Mouse (Mus musculus): ENCODE data around the gene Dgat2. TPM values are rescaled to one million over a fixed set of nuclear protein-coding genes. Genes with fewer than 3 reads are reported as not detected.
A peak's percentile ranks its signal among the peaks of the same experiment; 100 is the strongest.

Dgat2 gene
- polyA plus RNA-seq, 1 experiment from 2014 or later, result 31.2 TPM

- no peaks in the 10 kb centered on the region for H3K36me3 ChIP-seq
- H3K4me2 ChIP-seq, result no peak overlapping the region
- no peak for ATAC-seq (replicated peaks; ENCODE audit: low FRiP score)
- H3K27ac ChIP-seq, result no peak overlapping the region
- no peaks in the 10 kb centered on the region for H3K9me3 ChIP-seq (replicated peaks)
- H3K9ac ChIP-seq, result no peak overlapping the region
- peaks cover 4% of the 10 kb centered on the region; the same call in 1 of the 2 replicates for H3K27me3 ChIP-seq
- WGBS, result 70% methylated on average over 5 of the region's 5 CpGs
- no peak overlapping the region for H3K4me3 ChIP-seq (replicated peaks)
- H3K4me1 ChIP-seq, result no peaks in the 10 kb centered on the region
These were observed 7.4 kb upstream of the Dgat2 start for GRCm38 (mm10) chr7:99189885-99190284.

- Histone ChIP-seq H3K4me1 (no peaks in the 10 kb centered on the region), H3K4me2 (no peak overlapping the region), H3K27ac (no peak overlapping the region), H3K36me3 (no peaks in the 10 kb centered on the region), H3K27me3 (peaks cover 12% of the 10 kb centered on the region; the same call in 1 of the 2 replicates), H3K9me3 (replicated peaks) (no peaks in the 10 kb centered on the region), H3K4me3 (replicated peaks) (no peak overlapping the region), H3K9ac (no peak overlapping the region)
- ATAC-seq (replicated peaks; ENCODE audit: low FRiP score), result no peak
- WGBS, result 76% methylated on average over 6 of the region's 6 CpGs
These were observed 6.1 kb upstream of the Dgat2 start for GRCm38 (mm10) chr7:99188630-99189029.

- no peak overlapping the region for H3K9ac ChIP-seq
- H3K4me3 ChIP-seq (replicated peaks), result no peak overlapping the region
- WGBS, result 84% methylated on average over 5 of the region's 5 CpGs
- no peak overlapping the region for H3K4me2 ChIP-seq
- H3K27me3 ChIP-seq, result peaks cover 12% of the 10 kb centered on the region; the same call in 1 of the 2 replicates
- no peak overlapping the region for H3K27ac ChIP-seq
- no peak for ATAC-seq (replicated peaks; ENCODE audit: low FRiP score)
- H3K9me3 ChIP-seq (replicated peaks), result no peaks in the 10 kb centered on the region
- H3K36me3 ChIP-seq, result no peaks in the 10 kb centered on the region
- H3K4me1 ChIP-seq, result peaks cover 5% of the 10 kb centered on the region; the same call in 1 of the 2 replicates
These were observed 4.9 kb upstream of the Dgat2 start for GRCm38 (mm10) chr7:99187451-99187850.

GRCm38 (mm10) chr7:99185405-99185804 lies 2.9 kb upstream of the Dgat2 start:
- no peaks in the 10 kb centered on the region for H3K36me3 ChIP-seq
- no peak overlapping the region for H3K27ac ChIP-seq
- H3K9me3 ChIP-seq (replicated peaks), result no peaks in the 10 kb centered on the region
- H3K4me3 ChIP-seq (replicated peaks), result no peak overlapping the region
- 86% methylated on average over 3 of the region's 3 CpGs for WGBS
- H3K27me3 ChIP-seq, result peaks cover 19% of the 10 kb centered on the region; the same call in 1 of the 2 replicates
- H3K4me2 ChIP-seq, result no peak overlapping the region
- H3K4me1 ChIP-seq, result peaks cover 18% of the 10 kb centered on the region
- no peak overlapping the region for H3K9ac ChIP-seq
- ATAC-seq (replicated peaks; ENCODE audit: low FRiP score), result no peak

- H3K9ac ChIP-seq, result no peak overlapping the region
- no peaks in the 10 kb centered on the region for H3K36me3 ChIP-seq
- WGBS, result 71% methylated on average over 6 of the region's 6 CpGs
- H3K4me1 ChIP-seq, result peaks cover 18% of the 10 kb centered on the region
- H3K9me3 ChIP-seq (replicated peaks), result no peaks in the 10 kb centered on the region
- H3K27me3 ChIP-seq, result peaks cover 19% of the 10 kb centered on the region; the same call in 1 of the 2 replicates
- H3K27ac ChIP-seq, result no peak overlapping the region
- 0 out of 2 replicates have a peak overlapping the region, but pooled peaks have one; percentile 98 for H3K4me2 ChIP-seq
- H3K4me3 ChIP-seq (replicated peaks), result no peak overlapping the region
- ATAC-seq (replicated peaks; ENCODE audit: low FRiP score), result no peak
These were observed 1.2 kb upstream of the Dgat2 start for GRCm38 (mm10) chr7:99183751-99184150.

GRCm38 (mm10) chr7:99181619-99182431 lies 694 bp downstream of the Dgat2 start:
- H3K27ac ChIP-seq, result peak overlapping the region; percentile 85; the same call in 1 of the 2 replicates
- H3K4me1 ChIP-seq, result peaks cover 18% of the 10 kb centered on the region
- WGBS, result 22% methylated on average over 14 of the region's 14 CpGs
- no peaks in the 10 kb centered on the region for H3K36me3 ChIP-seq
- H3K9me3 ChIP-seq (replicated peaks), result no peaks in the 10 kb centered on the region
- H3K9ac ChIP-seq, result peak overlapping the region; percentile 66
- H3K27me3 ChIP-seq, result peaks cover 19% of the 10 kb centered on the region; the same call in 1 of the 2 replicates
- peak overlapping the region; percentile 98 for H3K4me2 ChIP-seq
- peak overlapping the region; percentile 66 for H3K4me3 ChIP-seq (replicated peaks)
- ATAC-seq (replicated peaks; ENCODE audit: low FRiP score), result peak; percentile 41

GRCm38 (mm10) chr7:99180162-99180561 lies 2.4 kb downstream of the Dgat2 start:
- Histone ChIP-seq H3K4me2 (no peak overlapping the region), H3K4me1 (peaks cover 20% of the 10 kb centered on the region), H3K27me3 (peaks cover 15% of the 10 kb centered on the region; the same call in 1 of the 2 replicates), H3K9me3 (replicated peaks) (no peaks in the 10 kb centered on the region), H3K36me3 (no peaks in the 10 kb centered on the region), H3K4me3 (replicated peaks) (no peak overlapping the region), H3K9ac (no peak overlapping the region), H3K27ac (no peak overlapping the region)
- ATAC-seq (replicated peaks; ENCODE audit: low FRiP score), result no peak
- 68% methylated on average over 1 of the region's 1 CpGs for WGBS

- H3K9me3 ChIP-seq (replicated peaks), result no peaks in the 10 kb centered on the region
- no peak overlapping the region for H3K4me3 ChIP-seq (replicated peaks)
- no peak overlapping the region for H3K4me2 ChIP-seq
- no peak for ATAC-seq (replicated peaks; ENCODE audit: low FRiP score)
- H3K9ac ChIP-seq, result no peak overlapping the region
- peaks cover 26% of the 10 kb centered on the region for H3K4me1 ChIP-seq
- 89% methylated on average over 9 of the region's 9 CpGs for WGBS
- peaks cover 13% of the 10 kb centered on the region; the same call in 1 of the 2 replicates for H3K27me3 ChIP-seq
- no peaks in the 10 kb centered on the region for H3K36me3 ChIP-seq
- no peak overlapping the region for H3K27ac ChIP-seq
These were observed 3.2 kb downstream of the Dgat2 start for GRCm38 (mm10) chr7:99179271-99179670.

GRCm38 (mm10) chr7:99177386-99177785 lies 5.1 kb downstream of the Dgat2 start:
- ATAC-seq (replicated peaks; ENCODE audit: low FRiP score), result no peak
- no peak overlapping the region for H3K9ac ChIP-seq
- no peak overlapping the region for H3K4me2 ChIP-seq
- no peak overlapping the region for H3K27ac ChIP-seq
- no peaks in the 10 kb centered on the region for H3K36me3 ChIP-seq
- 78% methylated on average over 5 of the region's 5 CpGs for WGBS
- H3K4me1 ChIP-seq, result peaks cover 20% of the 10 kb centered on the region
- H3K9me3 ChIP-seq (replicated peaks), result no peaks in the 10 kb centered on the region
- peaks cover 7% of the 10 kb centered on the region; the same call in 1 of the 2 replicates for H3K27me3 ChIP-seq
- no peak overlapping the region for H3K4me3 ChIP-seq (replicated peaks)

GRCm38 (mm10) chr7:99175666-99176065 lies 6.9 kb downstream of the Dgat2 start:
- no peak overlapping the region for H3K27ac ChIP-seq
- WGBS, result 82% methylated on average over 9 of the region's 9 CpGs
- no peak for ATAC-seq (replicated peaks; ENCODE audit: low FRiP score)

GRCm38 (mm10) chr7:99175118-99175517 lies 7.4 kb downstream of the Dgat2 start:
- no peak overlapping the region for H3K4me3 ChIP-seq (replicated peaks)
- no peak for ATAC-seq (replicated peaks; ENCODE audit: low FRiP score)
- H3K9me3 ChIP-seq (replicated peaks), result no peaks in the 10 kb centered on the region
- H3K36me3 ChIP-seq, result no peaks in the 10 kb centered on the region
- H3K4me2 ChIP-seq, result no peak overlapping the region
- H3K27me3 ChIP-seq, result no peaks in the 10 kb centered on the region
- H3K27ac ChIP-seq, result no peak overlapping the region
- peaks cover 20% of the 10 kb centered on the region for H3K4me1 ChIP-seq
- 0 out of 2 replicates have a peak overlapping the region, but pooled peaks have one; percentile 7 for H3K9ac ChIP-seq
- WGBS, result 54% methylated on average over 11 of the region's 11 CpGs

More at GRCm38 (mm10) chr7:99175666-99176065, 6.9 kb downstream of the Dgat2 start:
- Histone ChIP-seq H3K4me2 (no peak overlapping the region), H3K9ac (no peak overlapping the region), H3K9me3 (replicated peaks) (no peaks in the 10 kb centered on the region), H3K36me3 (no peaks in the 10 kb centered on the region), H3K27me3 (no peaks in the 10 kb centered on the region), H3K4me3 (replicated peaks) (no peak overlapping the region), H3K4me1 (peaks cover 21% of the 10 kb centered on the region)

- 82% methylated on average over 4 of the region's 4 CpGs for WGBS
- ATAC-seq (replicated peaks; ENCODE audit: low FRiP score), result no peak
- Histone ChIP-seq H3K27me3 (no peaks in the 10 kb centered on the region), H3K9ac (no peak overlapping the region), H3K4me1 (peaks cover 21% of the 10 kb centered on the region), H3K4me3 (replicated peaks) (no peak overlapping the region), H3K4me2 (no peak overlapping the region), H3K36me3 (no peaks in the 10 kb centered on the region), H3K27ac (no peak overlapping the region), H3K9me3 (replicated peaks) (no peaks in the 10 kb centered on the region)
These were observed 8.5 kb downstream of the Dgat2 start for GRCm38 (mm10) chr7:99174006-99174405.

Measured in kidney, embryonic 15.5 days (tissue).